Mouse (Mus musculus) ES-Bruce4 (cell line): ENCODE measurements around the gene Nppb.

Experiments used
- CTCF ChIP-seq: IDR thresholded peaks from one replicate; pipeline ENCODE4 v1.8.1; 2011; ENCODE audit warnings: low read depth, low read length
- EP300 ChIP-seq: IDR thresholded peaks from 2 replicates; pipeline ENCODE4 v1.6.1; 2011; ENCODE audit warnings: low read depth, low read length; ENCODE audit not compliant: insufficient read depth

- TF ChIP-seq EP300: no peak
- peak; percentile 64 for TF ChIP-seq CTCF
These were observed 25.4 kb upstream of the Nppb start for GRCm38 (mm10) chr4:147959881-147960831.
